Mouse (Mus musculus) liver, postnatal 0 days (tissue): ENCODE measurements around the gene Ntsr1. TPM values are rescaled to one million over a fixed set of nuclear protein-coding genes. Genes with fewer than 3 reads are reported as not detected.

Source experiments
- ATAC-seq: fragments of 200-750 bp; cut with Nextera tagmentation; 2 replicates; pipeline ENCODE4 v1.8.0; 2017; ENCODE audit warnings: mild to moderate bottlenecking, moderate library complexity
- DNase-seq: peaks from one replicate; pipeline ENCODE4 v3.0.0-alpha.2; 2016
- H3K27ac ChIP-seq: fragments of 300-500 bp; sonication (generic); 2 replicates; pipeline ENCODE4 v1.5.1; 2014; ENCODE audit warnings: antibody characterized with exemption, moderate library complexity, mild to moderate bottlenecking, low read depth
- H3K27me3 ChIP-seq: fragments of 300-500 bp; sonication (generic); 2 replicates; pipeline ENCODE4 v1.6.1; 2014; ENCODE audit warnings: low read length, control low read depth, mixed read lengths; ENCODE audit not compliant: insufficient read depth
- H3K36me3 ChIP-seq: fragments of 300-500 bp; sonication (generic); replicated peaks from 2 replicates; pipeline ENCODE4 v1.6.1; 2014; ENCODE audit warnings: mild to moderate bottlenecking, control low read depth, low read length, moderate library complexity, mixed read lengths; ENCODE audit not compliant: insufficient read depth
- H3K4me1 ChIP-seq: fragments of 300-500 bp; sonication (generic); 2 replicates; pipeline ENCODE4 v1.6.1; 2014; ENCODE audit warnings: antibody characterized with exemption, mild to moderate bottlenecking, control low read depth; ENCODE audit not compliant: insufficient read depth
- H3K4me2 ChIP-seq: fragments of 300-500 bp; sonication (generic); 2 replicates; pipeline ENCODE4 v1.6.1; 2014; ENCODE audit warnings: low read depth, mild to moderate bottlenecking, low read length, moderate library complexity, mixed read lengths
- H3K4me3 ChIP-seq: fragments of 300-500 bp; sonication (generic); 2 replicates; pipeline ENCODE4 v1.5.1; 2014; ENCODE audit warnings: low read depth, low read length
- H3K9ac ChIP-seq: fragments of 300-500 bp; sonication (generic); replicated peaks from 2 replicates; pipeline ENCODE4 v1.6.1; 2014; ENCODE audit warnings: mild to moderate bottlenecking, moderate library complexity
- H3K9me3 ChIP-seq: fragments of 300-500 bp; sonication (generic); 2 replicates; pipeline ENCODE4 v1.6.1; 2016; ENCODE audit warnings: mild to moderate bottlenecking, control low read depth, low read length, mixed read lengths
- CTCF ChIP-seq: sonication (generic); IDR thresholded peaks from 2 replicates; pipeline ENCODE4 v1.5.1; 2016; ENCODE audit warnings: antibody characterized with exemption, low read depth
- EP300 ChIP-seq: IDR thresholded peaks from 2 replicates; pipeline ENCODE4 v1.6.1; 2016; ENCODE audit warnings: antibody characterized with exemption, low read depth, mild to moderate bottlenecking
- WGBS: fragments of 180-500 bp; shearing (Covaris S2); extraction: QIAGEN DNeasy Blood & Tissue Kit; methylation state at CpG from one replicate; pipeline ENCODE4 v1.1.7; 2014; ENCODE audit not compliant: insufficient replicate concordance; 5-methylcytosine and 5-hydroxymethylcytosine counted together
- polyA plus RNA-seq: library from polyadenylated mRNA; unstranded; fragments of >200 nt; fragmentation: Nextera tagmentation; extraction: Ambion mirVana; gene quantifications from 2 replicates; pipeline ENCODE4 v1.2.1, GENCODE M21; 2015

Gene Ntsr1
- not detected in 2 replicates for polyA plus RNA-seq

GRCm38 (mm10) chr2:180499741-180500140 is at the start of gene Ntsr1:
TSS of gene Ntsr1 (plus strand) at chr2:180499976.
- Histone ChIP-seq H3K9me3 (no peaks in the 10 kb centered on the region), H3K27me3 (peaks cover 28% of the 10 kb centered on the region), H3K4me2 (0 out of 2 replicates have a peak within 1 kb of the TSS, but pooled peaks have one; percentile 6), H3K27ac (no peak within 1 kb of the TSS), H3K4me3 (no peak within 1 kb of the TSS), H3K9ac (no peak within 1 kb of the TSS), H3K4me1 (no peaks in the 10 kb centered on the region), H3K36me3 (no peaks in the 10 kb centered on the region)
- DNase-seq (no peak), ATAC-seq (no peak)
- TF ChIP-seq EP300, result no peak
- TF ChIP-seq CTCF, result no peak
- 2% methylated on average over 29 of the region's 30 CpGs for WGBS

- Histone ChIP-seq H3K9me3 (no peaks in the 10 kb centered on the region), H3K27me3 (peaks cover 3% of the 10 kb centered on the region; the same call in 1 of the 2 replicates), H3K4me2 (no peak overlapping the region), H3K4me1 (peaks cover 2% of the 10 kb centered on the region; the same call in 1 of the 2 replicates), H3K9ac (no peak overlapping the region), H3K27ac (no peak overlapping the region), H3K36me3 (no peaks in the 10 kb centered on the region), H3K4me3 (no peak overlapping the region)
- ATAC-seq, result no peak
- TF ChIP-seq CTCF (no peak), EP300 (no peak)
- WGBS, result 69% methylated on average over 5 of the region's 5 CpGs
- DNase-seq, result no peak
Measured at GRCm38 (mm10) chr2:180450529-180450928, 49.2 kb upstream of the Ntsr1 start.

DNA sequence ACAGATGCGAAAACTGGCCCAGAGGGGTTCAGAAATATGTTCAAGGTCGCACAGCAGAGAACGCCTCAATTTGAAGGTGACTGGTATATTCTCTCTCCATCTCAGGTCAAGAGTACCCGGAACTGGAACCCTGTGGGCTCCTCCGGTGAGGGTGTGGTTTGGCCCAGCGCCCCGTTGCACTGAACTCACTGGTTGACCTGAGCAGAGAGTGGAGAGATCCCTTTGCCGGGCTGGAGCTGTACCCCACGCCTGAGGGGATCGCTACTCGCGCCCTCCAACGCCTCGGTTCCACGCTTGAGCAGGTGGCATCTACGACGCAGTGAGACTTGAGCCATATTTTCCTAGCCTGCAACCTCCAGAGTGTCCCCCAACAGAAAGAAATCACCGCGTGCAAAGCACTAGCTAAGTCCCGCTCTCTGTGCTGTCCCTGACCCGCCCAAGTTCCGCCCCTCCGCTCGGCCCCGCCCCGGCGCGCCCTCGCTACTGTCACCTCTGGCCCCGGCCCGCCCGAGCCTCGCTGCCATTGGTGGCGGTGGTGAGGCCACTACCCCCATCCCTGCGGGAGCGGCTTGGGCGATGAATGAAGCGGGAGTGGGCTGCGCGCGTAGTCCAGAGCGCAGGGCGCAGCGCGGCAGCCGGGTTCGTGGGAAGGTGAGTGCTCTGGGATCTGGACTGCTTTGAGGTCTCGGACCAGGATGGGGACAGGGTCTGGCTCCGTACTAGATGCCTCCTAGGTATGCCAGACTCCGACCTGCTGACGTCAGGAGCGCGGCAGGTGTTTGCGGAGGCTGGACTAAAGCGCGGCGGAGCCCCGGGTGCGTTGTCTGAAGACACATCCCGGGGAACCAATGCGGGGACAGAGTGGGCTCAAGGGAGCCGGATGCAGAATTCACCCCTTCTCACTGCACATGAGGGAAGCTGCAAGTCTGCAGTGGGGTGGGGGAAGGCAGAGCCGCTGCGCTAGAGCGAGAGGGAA is 43.8 kb upstream of the Ntsr1 start, which contains the start of gene Slco4a1:
TSS of gene Slco4a1 (plus strand) at position 523 of the 976 bp plus-strand sequence.
- DNase-seq (peak; percentile 91), ATAC-seq (peak; percentile 98)
- Histone ChIP-seq H3K4me2 (peak within 1 kb of the TSS; percentile 83), H3K27ac (peak within 1 kb of the TSS; percentile 13; the same call in 1 of the 2 replicates), H3K9ac (peak within 1 kb of the TSS; percentile 21; the same call in 1 of the 2 replicates), H3K9me3 (no peaks in the 10 kb centered on the region), H3K27me3 (peaks cover 33% of the 10 kb centered on the region), H3K4me1 (peaks cover 14% of the 10 kb centered on the region), H3K36me3 (no peaks in the 10 kb centered on the region), H3K4me3 (peak within 1 kb of the TSS; percentile 58)
- TF ChIP-seq EP300 (no peak), CTCF (peak; percentile 15; the same call in 1 of the 2 replicates)
- WGBS, result 2% methylated on average over 65 of the region's 65 CpGs

DNA sequence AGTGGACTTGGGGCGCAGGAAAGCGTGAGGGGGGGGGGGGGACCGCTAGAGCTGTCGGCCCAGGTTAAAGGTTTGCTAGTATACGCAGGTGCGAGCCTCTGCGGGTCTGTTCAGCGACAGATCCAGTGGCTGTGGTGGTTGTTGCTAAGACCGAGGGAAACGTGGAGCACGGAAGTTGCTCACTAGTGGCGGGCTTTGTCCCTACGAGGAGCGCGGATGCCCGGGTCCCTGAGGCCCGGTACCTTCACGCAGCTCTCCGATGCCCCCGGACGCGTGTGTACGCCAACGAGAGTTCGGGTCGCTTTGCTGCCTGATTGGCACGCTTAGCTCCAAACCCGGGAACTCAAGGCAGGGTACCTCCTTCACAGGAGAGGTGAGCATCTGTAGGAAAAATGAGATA is 43.1 kb upstream of the Ntsr1 start:
- H3K9ac ChIP-seq, result 0 out of 2 replicates have a peak overlapping the region, but pooled peaks have one; percentile 4
- H3K27ac ChIP-seq, result no peak overlapping the region
- H3K27me3 ChIP-seq, result peaks cover 35% of the 10 kb centered on the region
- TF ChIP-seq CTCF, result no peak
- no peak for TF ChIP-seq EP300
- WGBS, result under 1% methylated on average over 26 of the region's 28 CpGs
- peaks cover 14% of the 10 kb centered on the region for H3K4me1 ChIP-seq
- no peaks in the 10 kb centered on the region for H3K36me3 ChIP-seq
- no peak for DNase-seq
- peak overlapping the region; percentile 58 for H3K4me3 ChIP-seq
- ATAC-seq, result no peak
- H3K4me2 ChIP-seq, result peak overlapping the region; percentile 83
- no peaks in the 10 kb centered on the region for H3K9me3 ChIP-seq

DNA sequence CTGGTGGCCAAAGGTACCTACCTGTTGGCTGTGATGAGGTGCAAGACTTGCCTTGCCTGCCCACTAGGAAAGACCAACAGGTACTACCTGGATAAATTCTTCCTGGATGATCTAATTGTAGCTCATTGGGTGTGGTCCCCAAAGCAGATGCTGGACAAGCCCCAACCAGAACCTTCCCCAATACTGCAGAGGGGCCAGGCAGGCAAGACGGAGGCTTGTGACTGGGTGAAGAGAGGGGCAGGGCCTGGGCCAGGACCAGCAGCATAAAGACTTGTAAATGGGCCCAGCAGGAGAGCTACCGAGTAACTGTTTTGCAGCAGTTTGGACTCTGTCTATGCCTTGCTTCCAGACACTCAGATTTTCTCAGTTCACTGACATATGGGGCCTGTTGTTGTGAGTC is 42.1 kb upstream of the Ntsr1 start:
- ATAC-seq (no peak), DNase-seq (no peak)
- H3K4me1 ChIP-seq, result peaks cover 14% of the 10 kb centered on the region
- no peaks in the 10 kb centered on the region for H3K9me3 ChIP-seq
- H3K27me3 ChIP-seq, result peaks cover 35% of the 10 kb centered on the region
- no peaks in the 10 kb centered on the region for H3K36me3 ChIP-seq
- H3K27ac ChIP-seq, result no peak overlapping the region
- H3K4me2 ChIP-seq, result peak overlapping the region; percentile 83; the same call in 1 of the 2 replicates
- H3K9ac ChIP-seq, result no peak overlapping the region
- no peak for TF ChIP-seq CTCF
- no peak for TF ChIP-seq EP300
- 73% methylated on average over 2 of the region's 2 CpGs for WGBS
- H3K4me3 ChIP-seq, result 0 out of 2 replicates have a peak overlapping the region, but pooled peaks have one; percentile 58

GRCm38 (mm10) chr2:180459437-180459836 is 40.3 kb upstream of the Ntsr1 start:
- DNase-seq, result no peak
- peaks cover 38% of the 10 kb centered on the region for H3K27me3 ChIP-seq

More at GRCm38 (mm10) chr2:180459437-180459836, 40.3 kb upstream of the Ntsr1 start:
- no peak for TF ChIP-seq EP300
- TF ChIP-seq CTCF, result no peak
- no peak for ATAC-seq
- H3K9ac ChIP-seq, result no peak overlapping the region
- peaks cover 11% of the 10 kb centered on the region for H3K4me1 ChIP-seq
- no peak overlapping the region for H3K4me3 ChIP-seq
- H3K4me2 ChIP-seq, result no peak overlapping the region
- WGBS, result 73% methylated on average over 4 of the region's 4 CpGs
- H3K27ac ChIP-seq, result no peak overlapping the region
- H3K9me3 ChIP-seq, result no peaks in the 10 kb centered on the region
- H3K36me3 ChIP-seq, result no peaks in the 10 kb centered on the region
